Mouse (Mus musculus): ENCODE measurements around the gene Fads3. TPM values are rescaled to one million over a fixed set of nuclear protein-coding genes. Genes with fewer than 3 reads are reported as not detected.

Fads3 gene
- total and polyA plus RNA-seq, 2 experiments, result 1.4 to 4.8 TPM

- H3K36me3 ChIP-seq (ENCODE audit: control insufficient read depth, insufficient read depth, low read length), result peaks cover 36% of the 10 kb centered on the region
- TF ChIP-seq CTCF (IDR thresholded peaks at IDR 0.05; ENCODE audit: low read depth, low read length) (peak; percentile 82), POLR2A (IDR thresholded peaks at IDR 0.05; ENCODE audit: extremely low read depth, insufficient read depth, low read length) (no peak)
- H3K4me1 ChIP-seq (ENCODE audit: control insufficient read depth, insufficient read depth, low read length), result peaks cover 67% of the 10 kb centered on the region
- peak; percentile 95 for DNase-seq (ENCODE audit: extremely low read depth, low read depth, low spot score)
- no peaks in the 10 kb centered on the region for H3K79me2 ChIP-seq (ENCODE audit: control insufficient read depth, insufficient read depth, low read length)
- 9% methylated on average over 10 of the region's 10 CpGs for WGBS
- no peaks in the 10 kb centered on the region for H3K27me3 ChIP-seq (ENCODE audit: control insufficient read depth, insufficient read depth, low read length)
- peak overlapping the region; percentile 68 for H3K9ac ChIP-seq (ENCODE audit: low read depth, low read length)
- peak overlapping the region; percentile 94 for H3K27ac ChIP-seq (replicated peaks; ENCODE audit: insufficient read depth, low read depth, low read length)
- H3K4me3 ChIP-seq (ENCODE audit: insufficient read depth, low read depth, low read length), result peak overlapping the region; percentile 43
These were observed 18.7 kb downstream of the Fads3 start for GRCm38 (mm10) chr19:10059911-10060567.

- no peaks in the 10 kb centered on the region for H3K79me2 ChIP-seq (ENCODE audit: control insufficient read depth, insufficient read depth, low read length)
- peaks cover 45% of the 10 kb centered on the region for H3K36me3 ChIP-seq (ENCODE audit: control insufficient read depth, insufficient read depth, low read length)
- DNase-seq (ENCODE audit: extremely low read depth, low read depth, low spot score), result peak; percentile 72
- no peaks in the 10 kb centered on the region for H3K27me3 ChIP-seq (ENCODE audit: control insufficient read depth, insufficient read depth, low read length)
- WGBS, result 15% methylated on average over 8 of the region's 8 CpGs
- H3K4me1 ChIP-seq (ENCODE audit: control insufficient read depth, insufficient read depth, low read length), result peaks cover 73% of the 10 kb centered on the region
- H3K4me3 ChIP-seq (ENCODE audit: insufficient read depth, low read depth, low read length), result no peak overlapping the region
- TF ChIP-seq CTCF (IDR thresholded peaks at IDR 0.05; ENCODE audit: low read depth, low read length) (no peak), POLR2A (IDR thresholded peaks at IDR 0.05; ENCODE audit: extremely low read depth, insufficient read depth, low read length) (no peak)
- peak overlapping the region; percentile 36 for H3K9ac ChIP-seq (ENCODE audit: low read depth, low read length)
- peak overlapping the region; percentile 63 for H3K27ac ChIP-seq (replicated peaks; ENCODE audit: insufficient read depth, low read depth, low read length)
These were observed 19.6 kb downstream of the Fads3 start for GRCm38 (mm10) chr19:10060783-10061590.

- DNase-seq (ENCODE audit: extremely low read depth, low read depth, low spot score), result no peak
- H3K36me3 ChIP-seq (ENCODE audit: control insufficient read depth, insufficient read depth, low read length), result peaks cover 51% of the 10 kb centered on the region
- H3K4me1 ChIP-seq (ENCODE audit: control insufficient read depth, insufficient read depth, low read length), result peaks cover 73% of the 10 kb centered on the region
- peak overlapping the region; percentile 5 for H3K9ac ChIP-seq (ENCODE audit: low read depth, low read length)
- 79% methylated on average over 2 of the region's 2 CpGs for WGBS
- TF ChIP-seq CTCF (IDR thresholded peaks at IDR 0.05; ENCODE audit: low read depth, low read length) (no peak), POLR2A (IDR thresholded peaks at IDR 0.05; ENCODE audit: extremely low read depth, insufficient read depth, low read length) (no peak)
- peak overlapping the region; percentile 63; the same call in 1 of the 2 replicates for H3K27ac ChIP-seq (replicated peaks; ENCODE audit: insufficient read depth, low read depth, low read length)
- no peak overlapping the region for H3K4me3 ChIP-seq (ENCODE audit: insufficient read depth, low read depth, low read length)
- no peaks in the 10 kb centered on the region for H3K79me2 ChIP-seq (ENCODE audit: control insufficient read depth, insufficient read depth, low read length)
- H3K27me3 ChIP-seq (ENCODE audit: control insufficient read depth, insufficient read depth, low read length), result no peaks in the 10 kb centered on the region
These were observed 20.3 kb downstream of the Fads3 start for GRCm38 (mm10) chr19:10061624-10062023.

DNA sequence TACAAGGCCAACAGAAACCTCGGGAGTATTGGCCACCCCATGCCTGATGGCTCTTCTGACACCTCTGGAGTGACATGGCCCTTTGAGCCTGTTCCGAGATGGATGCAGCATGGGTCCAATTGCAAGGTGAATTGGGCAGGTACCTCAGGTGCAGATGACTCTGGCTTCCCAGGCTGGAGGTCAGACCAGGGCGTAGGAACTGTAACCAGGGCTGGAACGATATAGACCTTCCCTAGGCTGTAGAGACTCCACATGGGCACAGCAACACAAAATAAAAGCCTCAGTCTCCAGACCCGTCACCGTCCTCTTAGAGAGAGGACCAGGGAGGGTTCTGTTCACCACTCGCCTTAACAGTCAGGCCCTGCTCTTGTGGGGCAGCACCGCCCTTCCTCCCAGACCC is 20.9 kb downstream of the Fads3 start:
- H3K36me3 ChIP-seq (ENCODE audit: control insufficient read depth, insufficient read depth, low read length), result peaks cover 55% of the 10 kb centered on the region

GRCm38 (mm10) chr19:10062862-10063261 is 21.5 kb downstream of the Fads3 start:
- Histone ChIP-seq H3K4me1 (ENCODE audit: control insufficient read depth, insufficient read depth, low read length) (peaks cover 64% of the 10 kb centered on the region), H3K36me3 (ENCODE audit: control insufficient read depth, insufficient read depth, low read length) (peaks cover 58% of the 10 kb centered on the region), H3K27me3 (ENCODE audit: control insufficient read depth, insufficient read depth, low read length) (no peaks in the 10 kb centered on the region), H3K9ac (ENCODE audit: low read depth, low read length) (no peak overlapping the region), H3K4me3 (ENCODE audit: insufficient read depth, low read depth, low read length) (no peak overlapping the region), H3K27ac (replicated peaks; ENCODE audit: insufficient read depth, low read depth, low read length) (no peak overlapping the region; the same call in 1 of the 2 replicates), H3K79me2 (ENCODE audit: control insufficient read depth, insufficient read depth, low read length) (no peaks in the 10 kb centered on the region)
- no peak for DNase-seq (ENCODE audit: extremely low read depth, low read depth, low spot score)
- no peak for TF ChIP-seq CTCF (IDR thresholded peaks at IDR 0.05; ENCODE audit: low read depth, low read length)
- no peak for TF ChIP-seq POLR2A (IDR thresholded peaks at IDR 0.05; ENCODE audit: extremely low read depth, insufficient read depth, low read length)
- WGBS, result 85% methylated on average over 5 of the region's 5 CpGs

More for the DNA sequence above, 20.9 kb downstream of the Fads3 start:
- TF ChIP-seq CTCF (IDR thresholded peaks at IDR 0.05; ENCODE audit: low read depth, low read length) (no peak), POLR2A (IDR thresholded peaks at IDR 0.05; ENCODE audit: extremely low read depth, insufficient read depth, low read length) (no peak)
- Histone ChIP-seq H3K27ac (replicated peaks; ENCODE audit: insufficient read depth, low read depth, low read length) (peak overlapping the region; percentile 63; the same call in 1 of the 2 replicates), H3K4me1 (ENCODE audit: control insufficient read depth, insufficient read depth, low read length) (peaks cover 69% of the 10 kb centered on the region), H3K27me3 (ENCODE audit: control insufficient read depth, insufficient read depth, low read length) (no peaks in the 10 kb centered on the region), H3K4me3 (ENCODE audit: insufficient read depth, low read depth, low read length) (no peak overlapping the region), H3K79me2 (ENCODE audit: control insufficient read depth, insufficient read depth, low read length) (no peaks in the 10 kb centered on the region), H3K9ac (ENCODE audit: low read depth, low read length) (0 out of 2 replicates have a peak overlapping the region, but pooled peaks have one; percentile 14)
- 68% methylated on average over 8 of the region's 8 CpGs for WGBS
- DNase-seq (ENCODE audit: extremely low read depth, low read depth, low spot score), result no peak

Measured in liver, adult 2 months (tissue).